Mouse (Mus musculus): ENCODE measurements around the gene Slc39a3. TPM values are rescaled to one million over a fixed set of nuclear protein-coding genes. Genes with fewer than 3 reads are reported as not detected.

Slc39a3 gene
- polyA plus RNA-seq, 1 experiment from 2014 or later = 21.6 TPM

GRCm38 (mm10) chr10:81007240-81007639 is 30.0 kb downstream of the Slc39a3 start:
- no peak overlapping the region for H3K27ac ChIP-seq (ENCODE audit: low read depth, low read length)
- no peaks in the 10 kb centered on the region for H3K27me3 ChIP-seq (ENCODE audit: control insufficient read depth, insufficient read depth, low read length)
- no peak overlapping the region for H3K9ac ChIP-seq (ENCODE audit: low read length)
- no peaks in the 10 kb centered on the region for H3K36me3 ChIP-seq (ENCODE audit: control insufficient read depth, insufficient read depth, low read length)
- ATAC-seq (replicated peaks; ENCODE audit: low FRiP score) = no peak
- DNase-seq (ENCODE audit: low spot score) = no peak
- no peak overlapping the region for H3K4me3 ChIP-seq (ENCODE audit: low read depth, low read length)
- WGBS = 42% methylated on average over 7 of the region's 7 CpGs
- H3K9me3 ChIP-seq (ENCODE audit: control insufficient read depth, low read length) = no peaks in the 10 kb centered on the region
- no peaks in the 10 kb centered on the region for H3K4me1 ChIP-seq (replicated peaks; ENCODE audit: control insufficient read depth, insufficient read depth, low read length)
- H3K4me2 ChIP-seq (ENCODE audit: low read depth, low read length, severe bottlenecking) = no peak overlapping the region

DNA sequence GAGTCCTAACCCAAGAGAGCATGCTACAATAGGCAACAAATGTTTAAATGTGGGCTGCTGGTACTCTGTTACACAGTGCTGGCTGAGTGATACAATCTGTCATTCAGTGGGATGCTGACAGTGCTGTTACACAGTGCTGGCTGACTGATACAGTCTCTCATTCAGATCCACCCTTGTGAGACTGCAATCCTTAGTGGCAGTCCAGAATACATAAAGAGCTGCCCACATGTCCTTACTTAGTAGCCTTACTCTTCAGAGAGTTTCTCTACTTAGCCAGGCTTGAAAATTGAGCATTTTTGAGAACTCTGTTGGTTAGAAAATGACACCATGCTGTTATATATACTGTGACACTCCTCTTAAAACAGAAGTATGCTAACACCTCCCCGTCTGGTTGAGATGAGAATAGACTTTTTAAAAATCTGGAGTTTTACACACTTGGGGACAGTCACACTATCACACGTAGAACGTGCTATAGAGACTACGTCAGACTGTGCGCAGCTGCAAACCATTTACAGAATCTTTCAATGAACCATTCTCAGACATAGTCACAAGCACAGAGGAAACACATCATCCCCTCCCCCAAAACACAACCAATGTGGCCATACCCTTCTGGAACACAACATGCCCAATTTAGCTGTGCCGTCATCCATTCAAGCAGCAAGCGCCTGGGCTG is 31.1 kb downstream of the Slc39a3 start:
- Histone ChIP-seq H3K4me2 (ENCODE audit: low read depth, low read length, severe bottlenecking) (no peak overlapping the region), H3K27ac (ENCODE audit: low read depth, low read length) (no peak overlapping the region), H3K4me3 (ENCODE audit: low read depth, low read length) (no peak overlapping the region), H3K36me3 (ENCODE audit: control insufficient read depth, insufficient read depth, low read length) (no peaks in the 10 kb centered on the region), H3K9me3 (ENCODE audit: control insufficient read depth, low read length) (no peaks in the 10 kb centered on the region), H3K9ac (ENCODE audit: low read length) (no peak overlapping the region; the same call in 1 of the 2 replicates), H3K4me1 (replicated peaks; ENCODE audit: control insufficient read depth, insufficient read depth, low read length) (no peaks in the 10 kb centered on the region), H3K27me3 (ENCODE audit: control insufficient read depth, insufficient read depth, low read length) (no peaks in the 10 kb centered on the region)
- ATAC-seq (replicated peaks; ENCODE audit: low FRiP score) = no peak
- DNase-seq (ENCODE audit: low spot score) = no peak
- 93% methylated on average over 7 of the region's 7 CpGs for WGBS

- H3K9ac ChIP-seq (ENCODE audit: low read length) = no peak overlapping the region
- H3K4me2 ChIP-seq (ENCODE audit: low read depth, low read length, severe bottlenecking) = no peak overlapping the region
- no peak for ATAC-seq (replicated peaks; ENCODE audit: low FRiP score)
These were observed 36.1 kb downstream of the Slc39a3 start for GRCm38 (mm10) chr10:81001161-81001560.

DNA sequence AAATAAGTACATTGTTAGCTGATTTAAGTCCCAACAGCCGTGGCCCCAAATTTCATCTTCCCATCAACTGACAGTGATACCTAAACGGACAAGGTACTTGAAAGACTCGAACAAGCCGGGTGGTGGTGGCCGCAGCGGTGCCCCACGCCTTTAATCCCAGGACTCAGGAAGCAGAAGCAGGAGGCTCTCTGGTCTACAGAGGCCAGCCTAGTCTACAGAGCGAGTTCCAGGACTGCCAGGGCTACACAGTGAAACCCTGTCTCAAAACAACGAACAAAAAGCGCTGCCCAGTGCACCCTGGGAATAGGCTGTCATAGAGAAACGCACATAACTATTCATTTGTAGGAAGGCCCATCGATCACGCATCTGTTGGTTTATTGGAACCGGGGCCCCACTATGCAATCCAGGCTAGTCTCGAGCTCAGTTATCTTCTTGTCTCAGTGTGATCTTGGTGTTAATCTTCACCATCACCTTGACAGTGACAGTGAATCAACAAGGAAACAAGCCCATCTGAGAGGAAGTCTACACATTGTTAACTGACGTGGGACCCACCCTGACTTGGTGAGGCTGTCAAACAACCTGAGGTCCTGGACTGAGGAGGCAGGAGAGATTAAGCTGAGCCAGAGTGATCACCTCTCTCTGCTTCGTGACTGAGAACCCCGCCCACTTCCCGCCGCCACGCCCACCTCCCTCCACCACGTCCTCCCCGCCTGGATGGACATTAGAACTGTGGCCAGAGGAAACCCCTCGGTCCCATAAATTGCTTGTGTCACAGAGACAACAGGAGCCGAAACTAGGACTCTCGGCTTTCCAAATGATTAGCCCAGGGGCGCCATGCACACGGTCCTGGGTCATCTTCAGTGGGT is 36.8 kb downstream of the Slc39a3 start:
- Histone ChIP-seq H3K36me3 (ENCODE audit: control insufficient read depth, insufficient read depth, low read length) (no peaks in the 10 kb centered on the region), H3K9me3 (ENCODE audit: control insufficient read depth, low read length) (no peaks in the 10 kb centered on the region; the same call in 1 of the 2 replicates), H3K4me3 (ENCODE audit: low read depth, low read length) (no peak overlapping the region), H3K9ac (ENCODE audit: low read length) (no peak overlapping the region), H3K27me3 (ENCODE audit: control insufficient read depth, insufficient read depth, low read length) (no peaks in the 10 kb centered on the region; the same call in 1 of the 2 replicates), H3K27ac (ENCODE audit: low read depth, low read length) (no peak overlapping the region), H3K4me1 (replicated peaks; ENCODE audit: control insufficient read depth, insufficient read depth, low read length) (peaks cover 7% of the 10 kb centered on the region), H3K4me2 (ENCODE audit: low read depth, low read length, severe bottlenecking) (no peak overlapping the region)
- DNase-seq (ENCODE audit: low spot score) = no peak
- no peak for ATAC-seq (replicated peaks; ENCODE audit: low FRiP score)
- WGBS = 54% methylated on average over 28 of the region's 28 CpGs

More at GRCm38 (mm10) chr10:81001161-81001560, 36.1 kb downstream of the Slc39a3 start:
- Histone ChIP-seq H3K4me3 (ENCODE audit: low read depth, low read length) (no peak overlapping the region), H3K4me1 (replicated peaks; ENCODE audit: control insufficient read depth, insufficient read depth, low read length) (peaks cover 7% of the 10 kb centered on the region), H3K36me3 (ENCODE audit: control insufficient read depth, insufficient read depth, low read length) (no peaks in the 10 kb centered on the region), H3K27ac (ENCODE audit: low read depth, low read length) (no peak overlapping the region), H3K27me3 (ENCODE audit: control insufficient read depth, insufficient read depth, low read length) (no peaks in the 10 kb centered on the region; the same call in 1 of the 2 replicates), H3K9me3 (ENCODE audit: control insufficient read depth, low read length) (no peaks in the 10 kb centered on the region; the same call in 1 of the 2 replicates)
- DNase-seq (ENCODE audit: low spot score) = no peak
- whole genome bisulfite sequencing = 54% methylated on average over 10 of the region's 10 CpGs

DNA sequence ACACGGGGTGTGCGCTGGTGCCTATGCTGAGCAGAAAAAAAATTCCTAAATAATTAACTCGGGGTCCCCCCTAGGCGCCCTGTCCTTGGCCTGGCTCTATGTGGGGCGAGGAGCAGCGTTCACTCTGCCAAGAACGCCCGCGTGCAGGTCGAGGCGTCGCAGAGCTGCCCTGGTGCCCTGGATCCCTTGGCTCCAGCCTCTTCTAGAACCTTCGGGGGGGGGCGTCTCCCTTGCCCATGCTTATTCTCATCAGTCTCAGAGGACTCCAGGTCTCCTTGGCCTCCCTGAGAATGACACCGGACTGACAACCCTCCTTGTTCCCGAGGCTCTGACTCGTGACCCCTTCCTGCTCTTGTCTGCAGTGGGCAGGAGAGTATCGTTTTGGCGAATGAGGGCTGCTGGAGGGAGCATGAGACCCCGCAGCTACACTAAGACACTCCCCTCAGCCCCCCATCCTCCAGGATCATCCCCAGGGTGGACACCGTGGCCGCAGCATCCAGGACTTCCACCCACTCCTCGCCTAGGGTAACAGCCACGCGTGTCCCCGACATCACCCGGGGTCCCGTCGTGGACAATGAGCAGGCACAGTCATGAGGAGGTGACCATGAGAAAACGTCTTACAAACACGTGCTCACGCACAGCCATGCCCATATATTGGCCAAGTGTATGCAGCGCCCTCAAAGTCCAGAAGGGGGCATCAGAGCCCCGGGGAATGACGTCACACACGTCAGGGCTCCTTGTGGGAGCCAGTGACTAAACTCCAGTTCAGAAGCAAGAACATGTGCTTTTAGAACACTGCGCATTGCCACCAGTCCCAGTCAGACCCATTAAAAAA is 37.6 kb downstream of the Slc39a3 start:
- no peaks in the 10 kb centered on the region for H3K36me3 ChIP-seq (ENCODE audit: control insufficient read depth, insufficient read depth, low read length)
- no peak overlapping the region for H3K9ac ChIP-seq (ENCODE audit: low read length)
- DNase-seq (ENCODE audit: low spot score) (peak; percentile 91), ATAC-seq (replicated peaks; ENCODE audit: low FRiP score) (peak; percentile 68)
- no peak overlapping the region for H3K4me3 ChIP-seq (ENCODE audit: low read depth, low read length)
- H3K4me2 ChIP-seq (ENCODE audit: low read depth, low read length, severe bottlenecking) = no peak overlapping the region
- WGBS = 34% methylated on average over 37 of the region's 37 CpGs
- no peaks in the 10 kb centered on the region; the same call in 1 of the 2 replicates for H3K9me3 ChIP-seq (ENCODE audit: control insufficient read depth, low read length)
- H3K27me3 ChIP-seq (ENCODE audit: control insufficient read depth, insufficient read depth, low read length) = no peaks in the 10 kb centered on the region; the same call in 1 of the 2 replicates
- peaks cover 7% of the 10 kb centered on the region for H3K4me1 ChIP-seq (replicated peaks; ENCODE audit: control insufficient read depth, insufficient read depth, low read length)
- no peak overlapping the region for H3K27ac ChIP-seq (ENCODE audit: low read depth, low read length)

DNA sequence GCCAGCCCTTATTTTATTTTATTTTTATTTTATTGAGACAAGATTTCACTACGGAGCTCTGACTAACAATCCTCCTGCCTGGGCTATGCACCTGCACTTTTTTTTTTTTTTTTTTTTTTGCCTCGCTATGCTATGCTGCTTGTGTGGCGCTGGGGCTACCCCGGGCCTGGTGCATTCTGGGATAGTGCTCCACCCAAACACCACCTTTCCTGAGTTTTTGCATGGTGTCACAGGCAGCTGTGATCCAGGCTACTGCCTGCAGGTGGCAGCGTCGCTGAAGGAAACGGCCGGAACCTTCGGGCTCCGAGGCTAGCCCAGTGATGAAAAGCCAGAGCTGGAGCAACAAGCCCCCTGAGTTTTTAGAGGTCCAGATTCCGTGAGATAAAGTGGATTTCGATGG is 38.4 kb downstream of the Slc39a3 start:
- H3K4me1 ChIP-seq (replicated peaks; ENCODE audit: control insufficient read depth, insufficient read depth, low read length) = peaks cover 7% of the 10 kb centered on the region
- H3K36me3 ChIP-seq (ENCODE audit: control insufficient read depth, insufficient read depth, low read length) = no peaks in the 10 kb centered on the region
- no peak overlapping the region for H3K27ac ChIP-seq (ENCODE audit: low read depth, low read length)
- DNase-seq (ENCODE audit: low spot score) (peak; percentile 80), ATAC-seq (replicated peaks; ENCODE audit: low FRiP score) (0 out of 2 replicates have a peak, but pooled peaks have one; percentile 10)
- WGBS = 18% methylated on average over 12 of the region's 12 CpGs
- no peaks in the 10 kb centered on the region; the same call in 1 of the 2 replicates for H3K27me3 ChIP-seq (ENCODE audit: control insufficient read depth, insufficient read depth, low read length)
- no peak overlapping the region for H3K4me2 ChIP-seq (ENCODE audit: low read depth, low read length, severe bottlenecking)
- no peak overlapping the region for H3K9ac ChIP-seq (ENCODE audit: low read length)
- no peak overlapping the region for H3K4me3 ChIP-seq (ENCODE audit: low read depth, low read length)
- no peaks in the 10 kb centered on the region; the same call in 1 of the 2 replicates for H3K9me3 ChIP-seq (ENCODE audit: control insufficient read depth, low read length)

DNA sequence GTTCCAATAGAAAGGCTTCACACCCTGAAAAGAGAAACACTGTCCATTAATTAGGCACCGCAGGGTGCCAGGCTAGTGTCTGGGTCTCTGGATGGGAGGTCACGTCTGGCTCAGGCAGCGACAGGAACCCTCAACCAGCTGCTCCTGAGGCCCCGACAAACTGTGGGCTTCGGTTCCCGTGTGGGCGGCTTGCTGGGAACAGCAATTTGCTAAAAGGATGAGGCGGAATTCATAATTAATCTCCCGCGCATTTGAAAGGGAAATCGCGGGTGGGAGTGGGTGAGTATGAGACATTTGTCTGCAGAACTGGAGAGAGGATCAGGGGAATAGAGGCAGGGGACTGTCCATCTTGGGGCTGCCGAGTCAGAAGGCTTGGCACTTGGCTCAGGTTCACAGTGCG is 39.2 kb downstream of the Slc39a3 start:
- WGBS = 41% methylated on average over 14 of the region's 14 CpGs
- Histone ChIP-seq H3K27me3 (ENCODE audit: control insufficient read depth, insufficient read depth, low read length) (no peaks in the 10 kb centered on the region; the same call in 1 of the 2 replicates), H3K9me3 (ENCODE audit: control insufficient read depth, low read length) (no peaks in the 10 kb centered on the region; the same call in 1 of the 2 replicates), H3K27ac (ENCODE audit: low read depth, low read length) (no peak overlapping the region), H3K4me3 (ENCODE audit: low read depth, low read length) (no peak overlapping the region), H3K4me1 (replicated peaks; ENCODE audit: control insufficient read depth, insufficient read depth, low read length) (peaks cover 7% of the 10 kb centered on the region), H3K4me2 (ENCODE audit: low read depth, low read length, severe bottlenecking) (no peak overlapping the region), H3K9ac (ENCODE audit: low read length) (no peak overlapping the region), H3K36me3 (ENCODE audit: control insufficient read depth, insufficient read depth, low read length) (no peaks in the 10 kb centered on the region)
- ATAC-seq (replicated peaks; ENCODE audit: low FRiP score) (no peak), DNase-seq (ENCODE audit: low spot score) (no peak)

DNA sequence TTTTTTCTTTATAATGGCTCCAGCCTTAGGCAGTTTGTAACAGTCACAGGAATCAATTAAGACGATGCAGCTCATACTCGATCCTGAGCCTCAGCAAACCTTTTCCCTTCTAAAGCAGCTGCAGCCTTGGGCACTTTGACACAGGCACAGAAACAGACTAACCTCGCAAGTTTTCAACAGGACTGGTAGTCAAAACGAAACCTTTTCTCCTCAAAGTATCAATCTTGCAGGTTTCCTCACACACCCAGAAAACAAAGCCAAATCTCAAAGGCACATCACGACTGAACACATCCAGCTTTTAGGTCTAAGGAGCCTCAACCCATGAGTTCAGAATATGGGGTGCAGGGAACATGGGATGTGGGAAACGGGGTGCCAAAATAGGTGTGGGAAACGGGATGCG is 39.9 kb downstream of the Slc39a3 start:
- Histone ChIP-seq H3K4me1 (replicated peaks; ENCODE audit: control insufficient read depth, insufficient read depth, low read length) (peaks cover 7% of the 10 kb centered on the region), H3K36me3 (ENCODE audit: control insufficient read depth, insufficient read depth, low read length) (no peaks in the 10 kb centered on the region), H3K9ac (ENCODE audit: low read length) (no peak overlapping the region), H3K4me2 (ENCODE audit: low read depth, low read length, severe bottlenecking) (no peak overlapping the region), H3K27ac (ENCODE audit: low read depth, low read length) (no peak overlapping the region), H3K27me3 (ENCODE audit: control insufficient read depth, insufficient read depth, low read length) (no peaks in the 10 kb centered on the region; the same call in 1 of the 2 replicates), H3K9me3 (ENCODE audit: control insufficient read depth, low read length) (no peaks in the 10 kb centered on the region; the same call in 1 of the 2 replicates), H3K4me3 (ENCODE audit: low read depth, low read length) (no peak overlapping the region)
- 84% methylated on average over 8 of the region's 8 CpGs for WGBS
- ATAC-seq (replicated peaks; ENCODE audit: low FRiP score) (no peak), DNase-seq (ENCODE audit: low spot score) (no peak)
